Mouse (Mus musculus) CD4-positive, CD25-positive, alpha-beta regulatory T cell, adult 4 months (primary cell): ENCODE results near the gene Gtdc1. TPM values are rescaled to one million over a fixed set of nuclear protein-coding genes. Genes with fewer than 3 reads are reported as not detected.

Experiments used
- ATAC-seq: one replicate; pipeline ENCODE4 v1.8.0; 2017
- polyA plus RNA-seq, 2 experiments: library from polyadenylated mRNA; unstranded; fragments of 100-300 nt; shearing (Covaris generic); gene quantifications; one replicate each; pipeline ENCODE4 v1.2.1; 2017

Gene Gtdc1
- polyA plus RNA-seq, 2 experiments from 2014 or later: 18.1 to 21.4 TPM

GRCm38 (mm10) chr2:44519236-44519635, 408.2 kb downstream of the Gtdc1 start:
- no peak for ATAC-seq

GRCm38 (mm10) chr2:44518085-44518484, 409.4 kb downstream of the Gtdc1 start:
- ATAC-seq: no peak

Other genes starting within 250 kb of the Gtdc1 start
- 1 to 10 TPM in 1 of 2 experiments, under 1 TPM in 1; 0.71 to 2.3 TPM for gene Zeb2, start 189.7 kb upstream of the Gtdc1 start, polyA plus RNA-seq